Mouse (Mus musculus) c-Kit-positive CD71-negative TER-119-negative erythroid progenitor cells, embryonic 14.5 days (primary cell): ENCODE measurements around the gene Umodl1.

Experiments used
- DNase-seq: peaks from one replicate; pipeline ENCODE4 v3.0.0-alpha.2; 2013; ENCODE audit warnings: low read depth

Gene Umodl1

GRCm38 (mm10) chr17:30954340-30954739 is at the start of gene Umodl1:
TSS of gene Umodl1 (plus strand) at chr17:30954640.
- DNase-seq, result no peak

GRCm38 (mm10) chr17:30907577-30907976 is 46.9 kb upstream of the Umodl1 start:
- DNase-seq, result no peak

- no peak for DNase-seq
Measured at GRCm38 (mm10) chr17:30910866-30911731, 43.3 kb upstream of the Umodl1 start.

GRCm38 (mm10) chr17:30911732-30912088 is 42.7 kb upstream of the Umodl1 start:
- DNase-seq, result no peak

- no peak for DNase-seq
Measured at GRCm38 (mm10) chr17:30912536-30912935, 41.9 kb upstream of the Umodl1 start.

- no peak for DNase-seq
Measured at GRCm38 (mm10) chr17:30914264-30914663, 40.2 kb upstream of the Umodl1 start.

GRCm38 (mm10) chr17:30923566-30923965 is 30.9 kb upstream of the Umodl1 start:
- DNase-seq, result no peak

- no peak for DNase-seq
Measured at GRCm38 (mm10) chr17:30930827-30931226, 23.6 kb upstream of the Umodl1 start.

GRCm38 (mm10) chr17:30932836-30933235 is 21.6 kb upstream of the Umodl1 start:
- DNase-seq, result no peak

GRCm38 (mm10) chr17:30935301-30935700 is 19.1 kb upstream of the Umodl1 start:
- no peak for DNase-seq

- peak; percentile 6 for DNase-seq
Measured at GRCm38 (mm10) chr17:30938554-30938953, 15.9 kb upstream of the Umodl1 start.

GRCm38 (mm10) chr17:30948382-30948781 is 6.1 kb upstream of the Umodl1 start:
- no peak for DNase-seq

- DNase-seq, result peak; percentile 56
Measured at GRCm38 (mm10) chr17:30950780-30951179, 3.7 kb upstream of the Umodl1 start.

GRCm38 (mm10) chr17:30951600-30951999 is 2.8 kb upstream of the Umodl1 start:
- no peak for DNase-seq

GRCm38 (mm10) chr17:30961936-30962592 is 7.6 kb downstream of the Umodl1 start:
- no peak for DNase-seq

- DNase-seq, result no peak
Measured at GRCm38 (mm10) chr17:30962880-30963279, 8.4 kb downstream of the Umodl1 start.

- DNase-seq, result no peak
Measured at GRCm38 (mm10) chr17:30969983-30970382, 15.5 kb downstream of the Umodl1 start.

GRCm38 (mm10) chr17:30971877-30972276 is 17.4 kb downstream of the Umodl1 start:
- no peak for DNase-seq

GRCm38 (mm10) chr17:30973332-30973731 is 18.9 kb downstream of the Umodl1 start:
- DNase-seq, result no peak

GRCm38 (mm10) chr17:30977290-30977689 is 22.9 kb downstream of the Umodl1 start:
- DNase-seq, result no peak

GRCm38 (mm10) chr17:30978556-30978955 is 24.1 kb downstream of the Umodl1 start:
- DNase-seq, result no peak

- no peak for DNase-seq
Measured at GRCm38 (mm10) chr17:30983521-30983920, 29.1 kb downstream of the Umodl1 start.

- no peak for DNase-seq
Measured at GRCm38 (mm10) chr17:30990254-30990653, 35.8 kb downstream of the Umodl1 start.
